ENCODE assay signal across 8 mouse cellular contexts in the genomic region with DNA sequence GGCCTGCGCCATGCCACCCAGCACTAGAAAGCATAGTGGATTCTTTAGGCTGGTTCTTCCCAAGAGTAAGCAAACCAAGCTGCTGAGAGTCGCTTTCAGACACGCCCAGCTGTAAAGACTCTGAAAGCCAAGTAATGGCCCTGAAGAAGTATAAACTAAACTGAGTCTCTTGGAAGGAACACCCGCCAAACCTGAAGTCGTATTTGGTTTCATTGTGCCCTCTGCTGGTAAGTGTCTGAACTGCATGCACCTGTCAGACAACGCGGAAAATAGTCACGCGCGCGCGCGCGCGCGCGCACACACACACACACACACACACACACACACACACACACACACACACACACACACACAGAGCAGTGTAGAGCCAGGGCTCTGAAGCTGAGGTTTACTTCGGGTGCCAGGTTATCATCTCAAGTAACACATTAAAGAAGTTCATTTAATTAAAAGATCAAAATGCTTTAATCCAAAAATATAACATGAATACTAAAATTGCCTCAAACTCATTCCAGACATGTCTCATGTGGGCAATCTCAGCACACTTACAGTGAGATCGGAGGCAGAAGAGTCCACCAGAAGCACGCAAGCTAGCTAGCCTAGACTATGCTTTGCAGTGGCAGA. TPM values are rescaled to one million over a fixed set of nuclear protein-coding genes. Genes with fewer than 3 reads are reported as not detected.
DNase-seq lines count a peak whose midpoint lies in the region; ATAC-seq and TF ChIP-seq lines count a peak whose summit lies in the region.

No protein-coding gene starts in this region.

- peak overlapping the region; percentile 15; the same call in 1 of the 2 replicates for H3K4me2 ChIP-seq in midbrain, embryonic 13.5 days (replicated peaks)

- 16% methylated on average over 17 of the region's 20 CpGs for WGBS in midbrain, embryonic 13.5 days
- WGBS in spleen, adult 2 months = 12% methylated on average over 20 of the region's 20 CpGs

- peak; percentile 64; the same call in 1 of the 2 replicates for TF ChIP-seq CTCF in spleen, adult 2 months (IDR thresholded peaks at IDR 0.05; ENCODE audit: extremely low read depth, insufficient read depth, insufficient read length, insufficient replicate concordance)

- H3K9me3 ChIP-seq in midbrain, embryonic 13.5 days = no peaks in the 10 kb centered on the region

- no peaks in the 10 kb centered on the region for H3K27me3 ChIP-seq in midbrain, embryonic 13.5 days
- no peaks in the 10 kb centered on the region for H3K27me3 ChIP-seq in spleen, adult 2 months (ENCODE audit: control insufficient read depth, insufficient read depth, low read length)

- H3K36me3 ChIP-seq in midbrain, embryonic 13.5 days = no peaks in the 10 kb centered on the region
- H3K36me3 ChIP-seq in spleen, adult 2 months (ENCODE audit: control insufficient read depth, insufficient read depth, low read length) = no peaks in the 10 kb centered on the region

- no peak for TF ChIP-seq POLR2A in spleen, adult 2 months (IDR thresholded peaks at IDR 0.05; ENCODE audit: low read depth, low read length)

- DNase-seq in cerebellum, adult 11 months = peak; percentile 65
- peak; percentile 70 for DNase-seq in c-Kit-positive CD71-negative TER-119-negative erythroid progenitor cells, embryonic 14.5 days (ENCODE audit: low read depth)
- DNase-seq in forelimb bud, embryonic 11.5 days (ENCODE audit: low read depth, low spot score) = peak; percentile 86
- peak; percentile 69 for DNase-seq in hindlimb bud, embryonic 11.5 days (ENCODE audit: extremely low spot score, low read depth, low spot score)
- peak; percentile 57 to 84 for DNase-seq in left cerebral cortex, postnatal 36 days (ENCODE audit: low spot score in 2 of 2)
- peak; percentile 73 to 76 for DNase-seq in spleen, adult 2 months (ENCODE audit: low read depth in 1 of 2, low spot score in 2 of 2)

- no peak for ATAC-seq in cerebellum, adult (ENCODE audit: insufficient number of reproducible peaks, low FRiP score, low TSS enrichment)
- ATAC-seq in midbrain, embryonic 13.5 days = no peak

- H3K4me3 ChIP-seq in midbrain, embryonic 13.5 days (replicated peaks) = no peak overlapping the region
- H3K4me3 ChIP-seq in spleen, adult 2 months (ENCODE audit: extremely low read depth, insufficient read depth, insufficient read length) = no peak overlapping the region

- intact Hi-C loops in left cerebral cortex, postnatal 36 days (cut with DNase I) = loop anchor here (1.0 to 5.0 kb wide), 2 partner anchors 153 to 1024 kb away; no protein-coding TSS in a partner anchor

- H3K9ac ChIP-seq in midbrain, embryonic 13.5 days (replicated peaks) = no peak overlapping the region

- H3K4me1 ChIP-seq in midbrain, embryonic 13.5 days (replicated peaks) = peaks cover 12% of the 10 kb centered on the region
- H3K4me1 ChIP-seq in spleen, adult 2 months (ENCODE audit: control insufficient read depth, insufficient read depth, insufficient read length) = peaks cover 5% of the 10 kb centered on the region; the same call in 1 of the 2 replicates

- no peak overlapping the region for H3K27ac ChIP-seq in midbrain, embryonic 13.5 days
- no peak overlapping the region for H3K27ac ChIP-seq in spleen, adult 2 months (ENCODE audit: insufficient read depth, low read length)

RNA-seq across cellular contexts. Expression of a gene that starts 3.6 kb away (rescaled TPM):
- total RNA-seq in left cerebral cortex, postnatal 36 days (2021) = 100 to 1,000 TPM; 188 to 203 TPM
- polyA plus RNA-seq in midbrain, embryonic 13.5 days (2015; fragmentation: Nextera tagmentation; extraction: Ambion mirVana) = 281 and 297 TPM in 2 replicates
- 14.9 and 17.7 TPM in 2 replicates for polyA plus RNA-seq in spleen, adult 2 months (2012; rRNA removed)

RNA-seq across cellular contexts. Expression of a gene that starts 53.1 kb away (rescaled TPM):
- total RNA-seq in left cerebral cortex, postnatal 36 days (2021) = 10 to 100 TPM; 18.3 to 22.8 TPM
- 14.2 and 14.3 TPM in 2 replicates for polyA plus RNA-seq in midbrain, embryonic 13.5 days (2015; fragmentation: Nextera tagmentation; extraction: Ambion mirVana)
- polyA plus RNA-seq in spleen, adult 2 months (2012; rRNA removed) = 7.6 and 8.2 TPM in 2 replicates

Comparison
In these comparisons a context has a peak if more than half of its experiments do, and no peak if none do; other contexts are left out.
1. RNA of a gene that starts 3.6 kb away (polyA plus RNA-seq): 281 to 297 TPM in midbrain, embryonic 13.5 days; 14.9 to 17.7 TPM in spleen, adult 2 months; every median in the first group is over 10 times any median in the second.
2. Peak in every context shown above with its lines, with median percentiles within 50 percentile points of each other: DNase-seq.